Mouse (Mus musculus) lung, postnatal 0 days (tissue): ENCODE measurements around the gene Skint8. TPM values are rescaled to one million over a fixed set of nuclear protein-coding genes. Genes with fewer than 3 reads are reported as not detected.
A peak's percentile ranks its signal among the peaks of the same experiment; 100 is the strongest.
"Not testable (repeated sequence)": the region's sequence is repeated elsewhere in the genome, so short reads cannot be mapped to it uniquely, and the experiment has no call there.

Experiments
- ATAC-seq: fragments of 200-750 bp; cut with Nextera tagmentation; 2 replicates; pipeline ENCODE4 v1.8.0; 2017; ENCODE audit warnings: moderate library complexity
- DNase-seq: peaks from one replicate; pipeline ENCODE4 v3.0.0-alpha.2; 2016; ENCODE audit warnings: low spot score
- H3K27ac ChIP-seq: fragments of 300-500 bp; sonication (generic); 2 replicates; pipeline ENCODE4 v1.5.1; 2014; ENCODE audit warnings: antibody characterized with exemption, mild to moderate bottlenecking, low read length, mixed read lengths
- H3K27me3 ChIP-seq: fragments of 300-500 bp; sonication (generic); replicated peaks from 2 replicates; pipeline ENCODE4 v1.6.1; 2014; ENCODE audit warnings: low read length, mixed read lengths; ENCODE audit not compliant: insufficient read depth
- H3K36me3 ChIP-seq: fragments of 300-500 bp; sonication (generic); 2 replicates; pipeline ENCODE4 v1.6.1; 2014; ENCODE audit warnings: low read length, mixed read lengths; ENCODE audit not compliant: insufficient read depth
- H3K4me1 ChIP-seq: fragments of 300-500 bp; sonication (generic); 2 replicates; pipeline ENCODE4 v1.6.1; 2014; ENCODE audit warnings: antibody characterized with exemption, low read depth, low read length, mixed read lengths; ENCODE audit not compliant: insufficient read depth
- H3K4me2 ChIP-seq: fragments of 300-500 bp; sonication (generic); replicated peaks from 2 replicates; pipeline ENCODE4 v1.6.1; 2014; ENCODE audit warnings: low read depth, mild to moderate bottlenecking, low read length, moderate library complexity, mixed read lengths
- H3K4me3 ChIP-seq: fragments of 300-500 bp; sonication (generic); 2 replicates; pipeline ENCODE4 v1.5.1; 2014; ENCODE audit warnings: low read depth, low read length
- H3K9ac ChIP-seq: fragments of 300-500 bp; sonication (generic); replicated peaks from 2 replicates; pipeline ENCODE4 v1.6.1; 2014; ENCODE audit warnings: low read depth, mild to moderate bottlenecking
- H3K9me3 ChIP-seq: fragments of 300-500 bp; sonication (generic); 2 replicates; pipeline ENCODE4 v1.6.1; 2016; ENCODE audit warnings: low read length, mixed read lengths
- CTCF ChIP-seq: IDR thresholded peaks from 2 replicates; pipeline ENCODE4 v1.5.1; 2016; ENCODE audit warnings: antibody characterized with exemption, mild to moderate bottlenecking
- EP300 ChIP-seq: IDR thresholded peaks from 2 replicates; pipeline ENCODE4 v1.6.1; 2016; ENCODE audit warnings: antibody characterized with exemption, mild to moderate bottlenecking, control low read depth
- WGBS: fragments of 180-500 bp; shearing (Covaris S2); extraction: QIAGEN DNeasy Blood & Tissue Kit; methylation state at CpG from one replicate; pipeline ENCODE4 v1.1.7; 2014; 5-methylcytosine and 5-hydroxymethylcytosine counted together
- polyA plus RNA-seq: library from polyadenylated mRNA; unstranded; fragments of >200 nt; fragmentation: Nextera tagmentation; extraction: Ambion mirVana; gene quantifications from 2 replicates; pipeline ENCODE4 v1.2.1, GENCODE M21; 2015

Skint8 gene
- polyA plus RNA-seq, 1 experiment from 2014 or later = not detected

DNA sequence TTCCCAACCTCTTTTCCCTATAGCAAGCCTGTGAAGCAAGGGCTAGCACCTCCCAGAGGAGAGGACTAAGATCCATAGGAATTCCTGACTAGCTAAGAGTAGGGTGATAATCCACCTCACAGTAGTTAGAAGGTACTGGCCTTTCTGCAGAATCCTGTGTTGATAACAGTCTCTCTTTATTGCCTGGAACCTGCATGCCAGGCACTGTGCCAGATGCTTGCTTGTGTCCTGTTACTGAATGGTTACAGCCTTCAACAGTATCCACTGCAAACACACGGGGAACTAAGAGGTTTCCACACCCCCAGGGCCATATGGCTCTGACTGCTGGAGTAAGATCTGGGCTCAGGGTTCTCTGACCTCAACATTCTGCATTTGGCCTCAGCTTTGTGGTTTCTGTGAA, 21.4 kb upstream of the Skint8 start:
- Histone ChIP-seq H3K4me2 (no peak overlapping the region), H3K27ac (no peak overlapping the region), H3K4me1 (no peaks in the 10 kb centered on the region), H3K4me3 (no peak overlapping the region), H3K27me3 (no peaks in the 10 kb centered on the region), H3K9me3 (no peaks in the 10 kb centered on the region), H3K36me3 (no peaks in the 10 kb centered on the region), H3K9ac (no peak overlapping the region)
- DNase-seq (no peak), ATAC-seq (no peak)
- 19% methylated on average over 1 of the region's 1 CpGs for WGBS
- TF ChIP-seq EP300 (no peak), CTCF (no peak)

DNA sequence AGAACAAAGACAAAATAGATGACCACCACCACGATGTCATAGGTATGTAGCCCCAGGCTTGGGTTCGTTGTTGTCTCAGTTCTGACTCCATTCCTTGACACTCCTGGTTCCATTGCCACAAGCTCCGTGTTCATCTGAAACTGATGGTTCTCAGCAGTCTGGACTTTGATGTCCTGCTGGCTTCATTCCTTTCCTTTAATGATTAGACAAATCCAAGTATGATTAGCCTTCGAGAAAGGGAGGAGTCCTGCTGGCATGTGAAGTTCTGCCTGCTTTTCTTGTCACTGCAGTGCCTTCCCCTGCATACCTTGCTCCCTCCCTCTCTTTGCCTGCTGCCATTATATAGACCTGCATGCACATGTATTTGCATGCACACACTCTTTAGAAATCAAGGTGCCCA, 20.6 kb upstream of the Skint8 start:
- no peaks in the 10 kb centered on the region for H3K36me3 ChIP-seq
- H3K4me1 ChIP-seq = no peaks in the 10 kb centered on the region
- no peaks in the 10 kb centered on the region for H3K9me3 ChIP-seq
- no peak overlapping the region for H3K9ac ChIP-seq
- H3K4me3 ChIP-seq = no peak overlapping the region
- ATAC-seq (no peak), DNase-seq (no peak)
- no peak for TF ChIP-seq CTCF
- no peak for TF ChIP-seq EP300
- WGBS = 52% methylated on average over 4 of the region's 4 CpGs
- no peak overlapping the region for H3K4me2 ChIP-seq
- no peaks in the 10 kb centered on the region for H3K27me3 ChIP-seq
- H3K27ac ChIP-seq = no peak overlapping the region

DNA sequence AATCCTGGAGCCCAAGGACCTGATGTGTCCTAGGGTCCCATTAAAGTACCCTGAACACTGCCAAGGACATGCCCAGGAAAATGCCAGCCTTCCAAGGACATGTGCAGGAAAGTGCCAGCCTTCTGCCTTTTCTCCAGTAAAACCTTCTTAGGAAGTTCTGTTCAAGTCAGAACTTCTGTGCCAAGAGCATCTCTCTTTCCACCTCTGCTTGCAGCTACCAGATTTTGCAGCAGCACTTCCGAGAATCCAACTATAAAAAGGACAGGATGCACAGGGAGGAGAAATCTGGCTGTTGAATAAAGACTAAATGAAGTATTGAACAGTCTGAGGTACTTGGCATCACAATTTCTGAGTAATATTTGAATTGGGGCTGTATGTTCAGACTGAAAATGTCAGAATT, 18.7 kb upstream of the Skint8 start:
- H3K9me3 ChIP-seq, H3K4me3 ChIP-seq, DNase-seq, H3K27me3 ChIP-seq, H3K36me3 ChIP-seq, ATAC-seq, H3K9ac ChIP-seq, H3K27ac ChIP-seq, H3K4me1 ChIP-seq, H3K4me2 ChIP-seq: not testable (repeated sequence)
- WGBS = 68% methylated on average over 1 of the region's 1 CpGs

DNA sequence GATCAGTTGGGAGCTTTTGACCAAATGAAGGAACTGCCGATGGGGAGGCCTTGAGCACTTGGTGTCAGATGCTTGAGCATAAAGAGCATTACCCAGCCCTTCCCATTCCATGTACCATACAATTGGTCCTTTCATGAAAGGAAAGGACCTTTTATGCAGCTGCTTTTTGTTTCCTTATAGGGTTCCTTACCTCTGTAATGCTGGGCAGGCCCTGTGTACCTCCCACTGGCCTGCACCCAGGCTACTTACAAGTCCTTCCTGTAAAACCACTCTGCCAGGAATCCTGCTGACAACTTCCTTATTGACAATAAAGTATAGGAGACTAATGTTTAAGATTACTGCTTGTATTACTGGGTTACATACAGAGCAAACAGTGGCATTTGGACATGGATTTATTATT, 17.7 kb upstream of the Skint8 start:
- no peaks in the 10 kb centered on the region for H3K4me1 ChIP-seq
- no peak for DNase-seq
- WGBS = 78% methylated on average over 1 of the region's 1 CpGs
- H3K9ac ChIP-seq = no peak overlapping the region
- H3K27ac ChIP-seq = no peak overlapping the region
- H3K4me2 ChIP-seq = no peak overlapping the region
- H3K4me3 ChIP-seq = no peak overlapping the region
- no peaks in the 10 kb centered on the region for H3K27me3 ChIP-seq
- H3K9me3 ChIP-seq = no peaks in the 10 kb centered on the region
- no peak for ATAC-seq
- no peak for TF ChIP-seq CTCF
- TF ChIP-seq EP300 = no peak
- H3K36me3 ChIP-seq = no peaks in the 10 kb centered on the region

DNA sequence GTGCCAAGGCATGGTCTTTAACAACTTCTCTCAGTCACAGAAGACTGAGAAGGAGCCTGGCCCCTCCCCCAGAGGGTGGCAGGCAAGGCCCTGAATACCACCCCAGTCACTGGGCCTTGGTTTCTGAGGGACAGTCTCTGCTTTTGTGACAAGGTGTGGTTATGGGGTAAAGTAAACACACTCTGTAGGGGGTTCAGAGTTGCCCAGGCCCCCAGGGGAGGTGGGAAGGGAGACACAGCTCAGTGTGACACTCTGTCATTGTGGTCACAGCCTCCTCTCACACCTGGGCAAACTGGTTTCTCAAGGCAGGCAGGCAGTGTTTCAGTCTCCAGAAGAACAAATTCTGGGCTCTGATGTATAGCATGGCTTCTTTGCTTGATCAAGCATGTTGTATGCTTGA, 16.4 kb upstream of the Skint8 start, which contains the start of gene Slc5a9:
TSS of gene Slc5a9 (minus strand) at position 144 of the 400 bp plus-strand sequence.
- no peak for TF ChIP-seq CTCF
- TF ChIP-seq EP300 = no peak
- Histone ChIP-seq H3K9ac (no peak within 1 kb of the TSS), H3K9me3 (no peaks in the 10 kb centered on the region), H3K4me2 (no peak within 1 kb of the TSS), H3K27me3 (no peaks in the 10 kb centered on the region), H3K36me3 (no peaks in the 10 kb centered on the region), H3K27ac (no peak within 1 kb of the TSS), H3K4me1 (no peaks in the 10 kb centered on the region), H3K4me3 (no peak within 1 kb of the TSS)
- no peak for DNase-seq
- ATAC-seq = no peak

DNA sequence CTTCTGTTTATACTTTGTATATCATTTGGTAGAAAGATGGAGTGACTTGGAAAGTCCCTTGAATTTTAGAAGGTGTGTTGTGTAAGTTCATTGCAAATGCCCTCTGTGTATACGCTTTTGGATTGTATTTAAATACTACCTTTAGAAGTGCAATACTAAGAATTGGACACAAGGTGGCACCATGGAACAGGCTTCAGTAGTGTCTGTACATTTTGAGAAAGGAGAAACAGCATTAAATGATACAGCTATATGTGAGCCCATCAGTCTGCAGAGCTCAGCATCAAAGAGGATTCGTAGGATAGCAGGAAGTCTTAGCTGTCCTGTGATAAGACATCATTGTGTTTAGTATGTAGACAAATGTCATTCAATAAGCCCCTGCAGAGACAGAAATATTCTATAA, 11.3 kb upstream of the Skint8 start:
- TF ChIP-seq EP300 (no peak), CTCF (peak; percentile 66)
- ATAC-seq = no peak

DNA sequence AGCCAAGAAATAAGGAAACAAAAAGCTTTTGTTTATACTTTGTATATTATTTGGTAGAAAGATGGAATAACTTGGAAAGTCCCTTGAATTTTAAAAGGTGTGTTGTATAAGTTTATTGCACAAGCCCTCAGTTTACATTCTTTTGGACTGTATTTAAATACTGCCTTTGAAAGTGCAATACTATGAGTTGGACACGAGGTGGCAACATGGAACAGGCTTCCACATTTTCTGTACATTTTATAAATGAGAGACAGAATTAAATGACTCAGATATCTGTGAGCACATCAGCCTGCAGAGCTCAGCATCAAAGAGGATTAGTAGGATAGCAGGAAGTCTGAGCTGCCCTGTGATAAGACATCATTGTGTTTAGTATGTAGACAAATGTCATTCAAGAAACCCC, 42.1 kb downstream of the Skint8 start:
- Histone ChIP-seq H3K36me3 (no peaks in the 10 kb centered on the region), H3K27ac (no peak overlapping the region), H3K4me1 (no peaks in the 10 kb centered on the region), H3K9ac (no peak overlapping the region), H3K4me2 (no peak overlapping the region), H3K9me3 (no peaks in the 10 kb centered on the region), H3K4me3 (no peak overlapping the region), H3K27me3 (no peaks in the 10 kb centered on the region)
- 24% methylated on average over 1 of the region's 1 CpGs for WGBS
- ATAC-seq (no peak), DNase-seq (no peak)
- TF ChIP-seq CTCF (no peak), EP300 (no peak)

More for the DNA sequence above, 11.3 kb upstream of the Skint8 start:
- 17% methylated on average over 2 of the region's 2 CpGs for WGBS
- DNase-seq = peak; percentile 39
- H3K4me1 ChIP-seq = no peaks in the 10 kb centered on the region
- no peak overlapping the region for H3K4me3 ChIP-seq
- H3K9ac ChIP-seq = no peak overlapping the region
- no peaks in the 10 kb centered on the region for H3K9me3 ChIP-seq
- H3K4me2 ChIP-seq = no peak overlapping the region
- H3K27me3 ChIP-seq = no peaks in the 10 kb centered on the region
- no peak overlapping the region for H3K27ac ChIP-seq
- no peaks in the 10 kb centered on the region for H3K36me3 ChIP-seq

DNA sequence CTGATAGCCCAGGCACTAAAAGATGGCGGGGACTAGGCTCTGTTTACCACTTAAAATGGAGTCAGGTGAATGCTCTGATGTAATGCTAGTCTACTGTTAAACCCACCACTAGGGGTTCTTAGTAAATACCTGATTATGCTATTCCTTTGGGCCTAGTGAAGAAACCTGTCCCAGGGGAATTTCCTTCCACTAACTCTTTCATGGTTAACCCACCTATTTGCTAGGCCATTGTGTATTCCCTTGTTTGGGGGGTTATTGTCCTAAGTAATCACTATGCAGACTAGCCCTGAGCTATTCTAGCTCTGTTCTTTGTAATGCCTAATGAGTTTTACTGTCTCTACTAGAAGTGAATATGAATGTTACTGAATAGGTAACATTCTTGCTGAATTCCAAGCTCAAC, 44.0 kb downstream of the Skint8 start:
- not testable (repeated sequence) for H3K9me3 ChIP-seq, H3K9ac ChIP-seq, H3K27ac ChIP-seq, ATAC-seq, DNase-seq, H3K4me3 ChIP-seq, H3K4me1 ChIP-seq, H3K4me2 ChIP-seq, H3K36me3 ChIP-seq, H3K27me3 ChIP-seq
- 47% methylated on average over 1 of the region's 1 CpGs for WGBS
